Mouse (Mus musculus) G1E (cell line): Measurements from ENCODE around the gene Htt.

Experiments
- CTCF ChIP-seq: IDR thresholded peaks from 2 replicates; pipeline ENCODE4 v1.5.1; 2012; ENCODE audit warnings: low read depth, low read length, inconsistent platforms, mixed read lengths
- TAL1 ChIP-seq: conservative IDR thresholded peaks from 2 replicates; pipeline ENCODE4 v1.6.1; 2012; ENCODE audit warnings: low read depth, low read length, inconsistent platforms, mixed read lengths

DNA sequence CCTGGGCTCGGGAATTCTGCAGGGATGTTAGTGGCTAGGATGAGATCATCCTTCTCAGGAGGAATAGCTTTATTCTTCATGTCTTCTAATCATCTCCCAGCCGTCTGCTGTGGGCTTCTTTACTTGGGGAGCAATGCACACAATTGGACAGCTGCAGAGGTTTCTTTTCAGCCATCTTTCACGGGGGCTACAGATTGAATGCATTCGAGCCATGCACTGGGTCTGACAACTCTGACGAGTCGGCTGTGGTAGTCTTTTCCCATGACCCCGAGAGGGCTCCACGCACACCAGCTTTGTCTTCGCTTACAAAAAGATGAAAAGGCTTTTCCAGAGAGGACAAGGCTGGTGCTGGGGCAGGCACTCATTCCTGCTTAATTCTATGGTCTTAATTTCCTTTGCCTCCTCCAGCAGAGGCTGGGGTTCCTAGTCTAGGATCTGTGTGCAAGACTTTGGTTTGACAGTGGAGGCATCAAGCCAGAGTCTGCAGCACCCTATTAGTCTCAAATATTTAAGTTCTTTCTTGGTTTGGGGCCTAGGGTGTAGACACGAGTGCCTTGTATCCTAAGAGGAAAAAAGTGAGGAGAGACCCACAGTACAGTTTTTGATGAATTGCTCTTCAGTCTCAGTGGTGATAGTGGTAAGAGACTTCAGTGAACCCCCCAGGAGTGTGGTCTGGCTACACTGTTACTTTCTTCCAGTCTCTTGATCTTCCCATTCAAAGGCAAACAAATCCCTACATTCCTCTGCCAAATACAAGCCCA lies 180.3 kb downstream of the Htt start:
- TF ChIP-seq CTCF (no peak), TAL1 (no peak)
